Mouse (Mus musculus): Measurements from ENCODE around the gene Emilin3. TPM values are rescaled to one million over a fixed set of nuclear protein-coding genes. Genes with fewer than 3 reads are reported as not detected.

Gene Emilin3
- polyA plus RNA-seq, 1 experiment from 2014 or later: 14.8 TPM

DNA sequence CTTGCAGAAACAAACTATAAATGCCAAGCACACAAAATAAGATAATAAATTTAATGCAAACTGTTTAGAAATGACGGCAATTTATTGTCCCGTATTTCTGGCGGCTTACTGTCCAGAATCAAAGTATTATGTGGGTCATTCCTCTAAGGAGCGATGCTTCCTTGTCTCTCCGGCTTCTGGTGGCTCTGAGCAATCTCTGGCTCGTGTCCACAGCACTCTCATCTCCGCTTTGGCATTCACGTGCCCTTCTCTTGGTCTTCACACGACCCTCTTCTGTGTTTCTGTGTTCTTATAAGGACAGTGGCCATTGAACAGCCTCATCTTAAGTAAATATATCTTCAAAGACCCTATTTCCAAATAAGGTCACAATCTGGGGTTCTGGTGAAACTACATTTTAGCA, 2.5 kb upstream of the Emilin3 start:
- H3K27me3 ChIP-seq: peaks cover 50% of the 10 kb centered on the region
- H3K9ac ChIP-seq: no peak overlapping the region
- H3K36me3 ChIP-seq: no peaks in the 10 kb centered on the region
- peaks cover 21% of the 10 kb centered on the region for H3K4me1 ChIP-seq
- H3K9me3 ChIP-seq (replicated peaks): no peaks in the 10 kb centered on the region
- ATAC-seq (replicated peaks; ENCODE audit: low FRiP score): no peak
- WGBS: 82% methylated on average over 9 of the region's 9 CpGs
- no peak overlapping the region for H3K27ac ChIP-seq
- no peak overlapping the region for H3K4me2 ChIP-seq
- H3K4me3 ChIP-seq (replicated peaks): no peak overlapping the region

DNA sequence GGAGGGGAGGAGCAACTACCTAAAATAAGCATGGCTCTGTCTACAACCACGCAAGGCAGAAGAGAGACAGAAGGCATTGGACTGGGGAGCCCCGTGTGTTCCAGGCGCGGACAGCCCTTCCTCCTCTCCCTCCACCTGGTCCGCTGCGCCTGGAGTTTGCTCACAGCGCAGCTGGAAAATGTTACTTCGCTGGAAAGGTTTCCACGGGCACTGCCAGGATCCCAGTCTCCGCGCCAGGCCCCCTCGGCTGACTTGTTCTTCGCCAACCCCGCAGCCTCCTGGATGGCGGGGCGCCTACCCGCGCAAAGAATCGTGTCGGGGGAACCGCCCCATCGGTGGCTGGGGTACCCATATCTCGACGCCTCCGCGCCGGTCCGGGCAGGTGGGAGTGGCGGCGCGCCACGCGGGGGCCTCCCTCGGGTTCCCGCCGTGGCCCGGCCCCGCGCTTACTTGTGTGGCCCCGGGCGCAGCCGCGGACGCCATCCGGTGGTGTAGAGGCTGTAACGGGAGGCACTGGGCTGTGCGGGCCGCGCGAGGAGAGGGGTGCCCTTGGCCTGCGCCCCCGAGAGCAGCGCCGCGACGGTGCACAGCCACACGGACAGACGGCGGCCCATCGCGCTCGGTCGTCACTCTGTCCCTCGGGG, 448 bp downstream of the Emilin3 start:
- Histone ChIP-seq H3K4me2 (peak overlapping the region; percentile 92), H3K36me3 (0 out of 2 replicates have a peak, but pooled peaks cover under 1% of the 10 kb centered on the region), H3K9me3 (replicated peaks) (no peaks in the 10 kb centered on the region), H3K4me3 (replicated peaks) (peak overlapping the region; percentile 58), H3K4me1 (peaks cover 21% of the 10 kb centered on the region), H3K9ac (peak overlapping the region; percentile 50), H3K27ac (no peak overlapping the region), H3K27me3 (peaks cover 53% of the 10 kb centered on the region)
- WGBS: 1% methylated on average over 56 of the region's 64 CpGs
- ATAC-seq (replicated peaks; ENCODE audit: low FRiP score): peak; percentile 77

DNA sequence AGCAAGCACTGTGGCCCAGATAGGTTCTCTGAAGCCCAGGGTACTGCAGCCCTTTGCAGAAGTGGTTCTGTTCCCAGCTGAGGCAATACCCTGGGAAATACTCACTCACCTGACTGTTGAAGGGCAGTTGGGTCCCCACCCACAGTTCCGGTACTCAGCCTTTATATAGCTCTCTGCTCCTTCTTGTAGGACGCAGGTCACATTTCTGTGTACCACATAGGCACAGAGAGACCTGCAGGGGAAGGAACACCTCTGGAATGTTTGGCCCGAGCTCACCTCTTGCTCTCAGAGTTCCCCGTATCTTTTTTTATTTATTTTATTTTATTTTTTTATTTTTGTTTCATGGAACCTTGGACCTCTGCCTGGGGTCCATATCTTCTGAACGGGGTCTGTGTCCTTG, 1.5 kb downstream of the Emilin3 start:
- Histone ChIP-seq H3K4me1 (peaks cover 21% of the 10 kb centered on the region), H3K27me3 (peaks cover 53% of the 10 kb centered on the region), H3K9ac (no peak overlapping the region), H3K4me2 (no peak overlapping the region), H3K36me3 (0 out of 2 replicates have a peak, but pooled peaks cover 5% of the 10 kb centered on the region), H3K4me3 (replicated peaks) (no peak overlapping the region), H3K9me3 (replicated peaks) (no peaks in the 10 kb centered on the region), H3K27ac (no peak overlapping the region)
- no peak for ATAC-seq (replicated peaks; ENCODE audit: low FRiP score)
- WGBS: 86% methylated on average over 5 of the region's 5 CpGs

DNA sequence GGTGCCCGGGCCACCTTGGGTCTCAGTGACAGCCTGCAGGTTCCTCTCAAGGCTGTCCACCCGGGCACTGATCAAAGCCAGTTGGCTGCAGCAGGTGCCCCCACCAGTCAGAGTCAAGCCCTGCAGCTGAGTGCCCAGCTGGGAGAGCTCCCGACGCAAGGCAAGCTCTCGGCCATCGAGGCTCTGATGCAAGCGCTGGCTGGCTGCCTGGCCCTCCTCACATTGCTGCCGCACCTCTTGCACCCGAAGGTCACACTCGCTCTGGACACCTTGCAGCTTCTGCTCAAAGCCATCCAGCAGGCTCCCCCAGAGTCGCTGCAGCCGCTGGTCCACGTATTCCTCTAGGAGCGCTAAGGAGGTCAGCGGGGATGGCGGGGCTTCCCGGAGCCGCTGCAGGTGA, 3.5 kb downstream of the Emilin3 start:
- WGBS: 66% methylated on average over 18 of the region's 18 CpGs
- Histone ChIP-seq H3K27ac (no peak overlapping the region), H3K36me3 (0 out of 2 replicates have a peak, but pooled peaks cover 5% of the 10 kb centered on the region), H3K4me2 (no peak overlapping the region), H3K4me1 (peaks cover 14% of the 10 kb centered on the region), H3K9ac (no peak overlapping the region), H3K4me3 (replicated peaks) (no peak overlapping the region), H3K27me3 (peaks cover 41% of the 10 kb centered on the region), H3K9me3 (replicated peaks) (no peaks in the 10 kb centered on the region)
- no peak for ATAC-seq (replicated peaks; ENCODE audit: low FRiP score)

DNA sequence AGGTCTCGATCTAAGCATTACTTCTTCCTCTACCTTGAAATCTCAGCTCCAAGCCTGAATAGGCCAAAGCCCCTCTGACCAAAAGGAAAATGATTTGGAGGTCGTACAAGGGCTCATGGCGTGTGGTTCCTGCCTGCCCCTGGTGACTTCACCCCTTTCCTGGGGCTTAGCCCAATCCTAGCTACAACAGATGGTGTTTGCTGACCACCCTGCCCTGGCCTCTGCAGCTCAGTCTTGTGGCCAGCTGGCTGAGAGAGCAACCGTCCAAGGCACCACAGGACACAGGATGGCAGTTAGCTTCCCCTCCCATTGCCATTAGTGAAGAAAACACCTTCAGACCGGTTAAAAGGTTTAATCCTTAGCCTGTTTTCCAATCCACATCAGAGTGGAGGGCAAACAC, 6.0 kb downstream of the Emilin3 start:
- no peak for ATAC-seq (replicated peaks; ENCODE audit: low FRiP score)
- Histone ChIP-seq H3K9me3 (replicated peaks) (no peaks in the 10 kb centered on the region), H3K4me3 (replicated peaks) (no peak overlapping the region), H3K4me1 (no peaks in the 10 kb centered on the region), H3K4me2 (no peak overlapping the region), H3K27me3 (peaks cover 17% of the 10 kb centered on the region), H3K27ac (no peak overlapping the region), H3K36me3 (0 out of 2 replicates have a peak, but pooled peaks cover 5% of the 10 kb centered on the region), H3K9ac (no peak overlapping the region)
- WGBS: 66% methylated on average over 5 of the region's 5 CpGs

DNA sequence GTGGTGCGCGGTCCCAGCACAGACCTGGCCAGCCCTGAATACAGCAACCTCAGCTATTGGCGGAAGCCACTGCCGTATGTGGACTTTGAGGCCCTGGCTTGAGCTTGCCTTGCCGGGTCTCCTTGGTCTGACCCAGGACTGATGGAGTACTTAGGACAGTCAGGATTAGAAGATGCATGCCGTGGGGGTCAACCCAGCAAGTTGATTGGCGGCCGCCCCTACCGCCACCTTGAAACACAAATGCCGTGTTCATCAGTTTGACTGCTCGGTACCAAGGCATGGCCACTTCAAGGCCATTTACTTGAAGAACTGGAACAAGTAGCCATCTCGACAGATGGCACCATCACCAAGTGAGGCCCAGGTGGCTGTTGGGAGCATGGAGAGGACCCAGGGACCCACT, 6.8 kb downstream of the Emilin3 start:
- ATAC-seq (replicated peaks; ENCODE audit: low FRiP score): no peak
- WGBS: 95% methylated on average over 12 of the region's 12 CpGs
- no peak overlapping the region for H3K4me3 ChIP-seq (replicated peaks)

DNA sequence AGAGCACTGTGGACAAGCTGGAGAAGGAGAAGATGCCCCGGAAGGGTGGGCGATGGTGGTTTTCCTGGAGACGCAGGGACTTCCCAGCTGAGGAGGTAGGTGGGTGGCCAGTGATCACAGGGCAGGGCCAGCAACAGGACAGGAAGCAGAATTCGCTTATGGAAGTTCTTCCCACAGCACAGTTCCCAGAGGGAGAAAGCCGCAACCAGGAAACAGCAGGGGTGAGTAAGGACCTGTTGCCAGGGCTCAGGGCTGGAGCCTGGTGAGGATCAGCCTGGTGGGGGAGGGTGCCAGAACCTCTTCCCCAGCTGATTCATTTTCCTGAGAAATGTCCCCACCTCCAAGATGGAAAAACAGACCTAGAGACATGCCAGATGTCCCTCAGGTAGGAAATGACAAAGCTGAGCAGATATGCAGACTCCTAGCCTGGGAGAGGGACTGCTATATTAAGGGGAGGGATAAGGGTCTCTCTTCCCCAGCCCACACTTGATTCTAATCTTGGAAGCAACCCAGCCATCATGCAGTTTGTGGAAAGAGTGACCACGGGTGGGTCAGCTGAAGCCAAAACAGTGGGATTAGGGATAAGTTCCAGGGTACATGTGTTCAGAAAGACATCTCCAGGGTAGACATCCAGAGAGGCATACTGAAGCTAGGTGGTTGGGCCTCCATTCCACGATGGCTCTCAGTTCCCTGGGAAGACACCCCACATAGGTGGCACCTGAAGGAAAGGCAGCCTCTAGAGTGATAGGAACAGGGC, 10.3 kb downstream of the Emilin3 start:
- Histone ChIP-seq H3K4me3 (replicated peaks) (no peak overlapping the region), H3K4me2 (no peak overlapping the region), H3K9ac (no peak overlapping the region), H3K27me3 (no peaks in the 10 kb centered on the region), H3K4me1 (no peaks in the 10 kb centered on the region), H3K9me3 (replicated peaks) (no peaks in the 10 kb centered on the region), H3K27ac (no peak overlapping the region), H3K36me3 (0 out of 2 replicates have a peak, but pooled peaks cover 5% of the 10 kb centered on the region)
- 75% methylated on average over 7 of the region's 7 CpGs for WGBS
- ATAC-seq (replicated peaks; ENCODE audit: low FRiP score): no peak

More for the DNA sequence above, 6.8 kb downstream of the Emilin3 start:
- H3K4me1 ChIP-seq: no peaks in the 10 kb centered on the region
- H3K9me3 ChIP-seq (replicated peaks): no peaks in the 10 kb centered on the region
- no peak overlapping the region for H3K9ac ChIP-seq
- 0 out of 2 replicates have a peak, but pooled peaks cover 5% of the 10 kb centered on the region for H3K36me3 ChIP-seq
- H3K27me3 ChIP-seq: peaks cover 9% of the 10 kb centered on the region
- no peak overlapping the region for H3K27ac ChIP-seq
- no peak overlapping the region for H3K4me2 ChIP-seq

DNA sequence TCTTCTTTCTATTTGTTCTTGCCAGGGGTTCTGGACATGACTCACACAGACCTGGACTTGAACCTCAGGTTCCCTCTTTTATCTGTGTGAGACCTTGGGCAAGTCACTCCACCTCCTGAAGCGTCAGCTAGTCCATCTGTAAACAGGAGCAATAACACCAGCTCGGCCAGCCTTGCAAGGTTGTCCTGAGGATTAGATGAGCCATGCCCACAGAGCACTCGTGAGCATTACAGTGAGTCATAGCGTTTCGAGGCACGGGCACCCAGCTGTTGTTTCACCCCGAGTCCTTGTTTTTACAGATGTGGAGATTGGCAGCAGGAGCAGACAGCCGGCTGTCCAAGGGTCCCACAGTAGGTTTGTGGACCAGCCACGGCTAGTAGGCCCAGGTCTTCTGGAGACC, 20.4 kb downstream of the Emilin3 start:
- no peaks in the 10 kb centered on the region for H3K9me3 ChIP-seq (replicated peaks)
- H3K27me3 ChIP-seq: no peaks in the 10 kb centered on the region
- H3K4me1 ChIP-seq: peaks cover 15% of the 10 kb centered on the region
- H3K27ac ChIP-seq: no peak overlapping the region
- no peak overlapping the region for H3K9ac ChIP-seq
- H3K4me3 ChIP-seq (replicated peaks): no peak overlapping the region
- H3K4me2 ChIP-seq: no peak overlapping the region
- H3K36me3 ChIP-seq: no peaks in the 10 kb centered on the region
- 83% methylated on average over 9 of the region's 9 CpGs for WGBS
- ATAC-seq (replicated peaks; ENCODE audit: low FRiP score): no peak

DNA sequence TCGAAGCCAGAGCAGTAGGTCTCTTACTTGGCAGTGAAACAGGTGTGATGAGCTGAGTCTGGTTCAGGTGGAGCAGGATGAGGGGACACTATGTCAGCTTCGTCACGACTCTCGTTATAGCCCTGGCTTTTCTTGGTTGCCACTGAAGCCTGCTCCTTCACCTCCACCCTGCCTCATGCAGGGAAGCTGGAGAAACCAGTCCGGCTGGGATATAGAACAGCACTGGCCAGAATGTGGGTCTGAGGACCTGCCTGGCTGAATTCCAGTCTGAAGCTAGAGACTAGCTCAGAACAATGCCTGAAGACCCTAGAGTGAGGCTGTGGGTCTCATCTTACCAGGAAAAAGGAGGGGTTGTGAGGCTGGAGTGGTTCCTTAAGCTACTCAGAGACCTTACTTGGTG, 21.1 kb downstream of the Emilin3 start:
- Histone ChIP-seq H3K4me1 (peaks cover 15% of the 10 kb centered on the region), H3K9me3 (replicated peaks) (no peaks in the 10 kb centered on the region), H3K9ac (no peak overlapping the region), H3K4me3 (replicated peaks) (no peak overlapping the region), H3K27me3 (no peaks in the 10 kb centered on the region), H3K27ac (no peak overlapping the region), H3K4me2 (no peak overlapping the region), H3K36me3 (no peaks in the 10 kb centered on the region)
- no peak for ATAC-seq (replicated peaks; ENCODE audit: low FRiP score)
- 81% methylated on average over 5 of the region's 5 CpGs for WGBS

DNA sequence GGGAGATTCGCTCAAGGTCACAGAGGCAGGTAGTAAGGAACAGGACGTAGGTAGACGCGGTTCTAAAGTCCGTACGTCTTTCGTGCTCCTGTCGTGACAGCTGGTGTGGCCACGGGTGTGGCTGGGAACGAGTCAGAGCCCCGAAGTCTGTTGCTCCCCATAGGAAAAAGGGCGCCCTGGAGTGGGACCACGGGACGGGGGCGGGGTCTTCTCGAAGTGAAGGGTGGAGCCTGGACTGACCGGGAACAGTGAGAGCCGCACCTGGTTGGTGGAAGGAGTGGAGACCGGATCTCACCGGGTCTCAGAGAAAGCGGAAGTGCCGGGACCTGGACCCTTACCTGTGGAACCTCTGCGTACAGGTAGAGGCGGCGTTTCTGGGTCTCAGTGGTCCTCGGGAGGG, 24.3 kb downstream of the Emilin3 start:
- H3K27ac ChIP-seq: peak overlapping the region; percentile 30; the same call in 1 of the 2 replicates
- WGBS: under 1% methylated on average over 26 of the region's 26 CpGs
- peak overlapping the region; percentile 47 for H3K4me3 ChIP-seq (replicated peaks)
- H3K27me3 ChIP-seq: no peaks in the 10 kb centered on the region
- H3K36me3 ChIP-seq: no peaks in the 10 kb centered on the region
- peaks cover 15% of the 10 kb centered on the region for H3K4me1 ChIP-seq
- H3K9ac ChIP-seq: peak overlapping the region; percentile 18
- no peaks in the 10 kb centered on the region for H3K9me3 ChIP-seq (replicated peaks)
- H3K4me2 ChIP-seq: peak overlapping the region; percentile 76
- ATAC-seq (replicated peaks; ENCODE audit: low FRiP score): peak; percentile 92

DNA sequence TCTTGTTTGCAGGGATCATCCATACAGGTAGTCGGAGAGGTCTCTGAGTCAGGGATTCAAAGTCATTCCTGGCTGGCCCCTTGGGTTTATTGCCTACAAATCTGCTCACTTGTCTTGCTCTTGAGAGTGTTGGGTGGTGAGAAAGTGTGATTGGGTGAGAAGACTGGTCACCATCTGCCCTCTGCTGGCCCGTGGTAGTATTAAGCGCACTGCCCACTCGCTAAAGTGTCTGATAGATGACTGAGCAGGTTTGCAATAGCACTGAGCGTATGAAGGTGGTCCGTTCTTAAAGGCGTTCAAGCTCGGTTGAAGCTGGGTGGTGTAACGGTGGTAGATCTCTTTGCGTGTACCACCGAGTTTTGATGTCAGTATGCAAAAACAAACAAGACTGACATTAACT, 24.8 kb downstream of the Emilin3 start:
- Histone ChIP-seq H3K4me3 (replicated peaks) (peak overlapping the region; percentile 47), H3K27ac (peak overlapping the region; percentile 30; the same call in 1 of the 2 replicates), H3K4me1 (peaks cover 15% of the 10 kb centered on the region), H3K36me3 (no peaks in the 10 kb centered on the region), H3K4me2 (peak overlapping the region; percentile 76), H3K9ac (peak overlapping the region; percentile 18; the same call in 1 of the 2 replicates), H3K9me3 (replicated peaks) (no peaks in the 10 kb centered on the region), H3K27me3 (no peaks in the 10 kb centered on the region)
- ATAC-seq (replicated peaks; ENCODE audit: low FRiP score): peak; percentile 88
- 2% methylated on average over 11 of the region's 11 CpGs for WGBS

DNA sequence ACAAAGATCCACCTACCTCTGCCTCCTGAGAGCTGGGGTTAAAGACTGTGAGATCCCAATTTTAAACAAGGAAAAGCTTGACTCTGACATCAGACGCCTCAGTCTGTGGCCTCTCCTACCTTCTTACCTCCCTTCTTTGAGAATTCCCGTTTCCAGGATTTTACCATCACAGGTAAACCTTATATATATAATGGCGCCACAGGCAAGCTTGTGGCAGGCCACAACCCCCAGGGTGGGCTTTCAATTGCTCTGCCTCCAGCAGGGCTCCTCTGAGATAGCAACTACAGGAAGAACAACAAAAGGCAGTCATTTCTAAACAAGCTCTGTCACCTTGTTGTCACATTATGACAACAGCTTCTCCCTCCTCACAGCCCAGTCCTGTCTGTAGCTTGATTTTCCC, 25.9 kb downstream of the Emilin3 start:
- H3K27ac ChIP-seq: no peak overlapping the region
- no peaks in the 10 kb centered on the region for H3K9me3 ChIP-seq (replicated peaks)
- H3K9ac ChIP-seq: no peak overlapping the region
- no peak overlapping the region for H3K4me3 ChIP-seq (replicated peaks)
- no peak overlapping the region for H3K4me2 ChIP-seq
- H3K4me1 ChIP-seq: peaks cover 15% of the 10 kb centered on the region
- no peaks in the 10 kb centered on the region for H3K27me3 ChIP-seq
- no peaks in the 10 kb centered on the region for H3K36me3 ChIP-seq
- ATAC-seq (replicated peaks; ENCODE audit: low FRiP score): no peak
- WGBS: 74% methylated on average over 3 of the region's 3 CpGs

All from kidney, embryonic 15.5 days (tissue).